Mouse (Mus musculus): ENCODE measurements around the gene Mospd3. TPM values are rescaled to one million over a fixed set of nuclear protein-coding genes. Genes with fewer than 3 reads are reported as not detected.

Mospd3 gene
- polyA plus RNA-seq (2017; shearing (Covaris generic)): 47.7 TPM

GRCm38 (mm10) chr5:137600619-137601364, at the start of gene Mospd3:
Gene Mospd3, minus strand, starts transcription at chr5:137601058.

DNA sequence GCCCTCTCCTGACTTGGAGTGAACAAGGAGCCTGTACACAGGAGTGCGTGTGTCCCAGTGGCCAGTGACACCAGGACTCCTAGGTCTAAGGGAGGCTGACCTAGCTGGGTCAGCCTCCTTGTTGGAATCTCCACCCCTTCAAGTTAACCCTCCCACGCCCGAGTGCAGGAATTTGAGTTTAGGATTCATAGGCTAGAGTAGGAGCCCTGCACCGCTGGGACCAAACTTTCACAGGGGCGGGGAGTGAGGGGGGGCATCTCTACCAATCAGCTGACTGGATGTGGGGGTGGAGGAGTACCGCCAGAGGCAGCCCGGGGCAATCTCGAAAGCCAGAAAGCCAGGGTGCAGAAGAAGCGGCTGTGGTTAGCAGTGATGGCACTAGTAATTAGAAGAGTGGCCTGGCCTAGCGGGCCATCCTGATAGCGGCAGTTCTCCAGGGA, 44.8 kb upstream of the Mospd3 start, which contains the start of gene Irs3:
TSS of gene Irs3 (minus strand) at position 63 of the 440 bp plus-strand sequence.

GRCm38 (mm10) chr5:137641054-137641453, 40.2 kb upstream of the Mospd3 start, which contains the start of gene Sap25:
Gene Sap25, plus strand, starts transcription at chr5:137641334.

DNA sequence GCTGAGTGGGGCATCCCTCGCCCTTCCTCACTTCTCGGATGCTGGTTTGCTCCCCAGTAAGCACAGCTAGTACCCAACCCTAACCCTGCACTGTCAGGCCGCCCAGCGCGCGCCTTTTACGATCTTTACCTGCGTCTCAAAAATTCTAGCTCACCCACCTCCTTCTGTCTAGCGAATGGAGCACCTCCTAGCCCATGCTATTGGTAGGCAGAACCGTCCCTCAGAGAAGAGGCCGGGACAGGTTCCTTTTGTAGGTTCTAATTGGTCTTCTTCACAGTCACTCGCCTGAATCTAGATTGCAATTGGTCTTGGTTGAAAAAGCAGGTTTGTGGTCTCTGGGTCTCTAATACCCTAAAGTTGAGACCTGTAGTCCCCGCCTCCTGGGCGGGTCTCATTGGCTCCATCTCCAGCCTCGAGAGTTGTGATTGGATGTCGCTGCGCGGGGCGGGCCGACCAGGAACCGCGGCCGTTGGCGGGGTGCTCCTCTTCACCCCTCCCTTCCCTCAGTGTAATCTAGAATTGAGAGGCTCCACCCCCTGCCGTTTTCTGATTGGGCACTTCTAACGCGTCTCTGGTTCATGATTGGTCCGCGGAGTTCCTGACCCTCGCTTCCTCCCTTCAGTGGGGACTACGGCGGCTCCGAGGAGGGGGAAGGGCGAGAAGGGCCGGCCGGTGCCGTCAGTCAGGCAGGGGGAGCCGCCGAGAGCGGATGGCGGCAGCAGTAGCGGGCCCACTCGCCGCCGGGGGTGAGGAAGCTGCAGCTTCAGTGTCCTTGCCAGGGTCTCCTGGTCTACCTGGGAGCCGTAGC, 27.8 kb upstream of the Mospd3 start, which contains the start of the genes Fbxo24, Lrch4 and Gm20605:
TSS of gene Fbxo24 (minus strand) at position 505 of the 808 bp plus-strand sequence.
TSS of gene Lrch4 (plus strand) at position 624 of the 808 bp plus-strand sequence.
TSS of gene Gm20605 (plus strand) at position 678 of the 808 bp plus-strand sequence.

DNA sequence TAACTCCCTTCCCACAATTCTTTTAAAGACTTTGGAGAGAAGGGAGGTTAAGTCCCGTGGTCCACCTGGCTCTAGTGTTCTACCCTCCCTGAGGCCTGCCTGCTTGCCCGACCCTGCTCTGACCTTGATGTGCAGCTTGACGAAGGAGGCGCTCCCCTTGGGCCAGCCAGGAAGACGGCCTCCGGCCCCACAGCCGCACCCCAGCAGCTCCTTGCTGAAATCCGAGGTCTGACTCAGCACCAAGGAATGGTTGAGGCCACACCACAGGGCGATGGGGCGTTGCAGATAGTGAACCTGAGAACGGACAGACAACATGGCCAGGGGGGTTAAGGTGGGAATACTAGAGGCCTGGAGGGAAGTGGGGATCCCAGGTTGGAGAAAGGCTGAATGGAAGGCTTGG, 12.7 kb upstream of the Mospd3 start, which contains the start of gene Pcolce:
TSS of gene Pcolce (minus strand) at position 235 of the 400 bp plus-strand sequence.

DNA sequence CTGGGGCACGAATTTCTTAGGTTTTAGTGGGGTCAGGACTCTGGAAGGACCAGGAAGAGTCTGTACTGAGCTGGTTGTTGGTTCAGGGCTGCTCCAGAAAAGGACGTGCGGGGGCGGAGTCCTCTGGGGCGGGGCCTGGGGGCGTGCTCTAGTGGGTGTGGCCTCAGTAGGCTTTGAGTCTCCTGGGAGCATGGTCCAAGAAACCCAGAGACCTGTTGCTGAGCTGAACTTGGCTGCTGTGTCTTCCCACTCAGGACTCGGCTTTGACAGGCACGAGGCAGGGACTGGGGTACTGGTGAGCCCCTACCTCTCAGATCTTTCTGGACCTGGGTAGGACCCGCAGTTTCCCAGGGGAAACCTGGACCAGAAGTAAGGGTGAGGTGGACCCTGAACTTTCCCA, 31.2 kb downstream of the Mospd3 start, which contains the start of gene Tfr2:
TSS of gene Tfr2 (plus strand) at position 176 of the 400 bp plus-strand sequence.

GRCm38 (mm10) chr5:137553411-137553837, 47.4 kb downstream of the Mospd3 start, which contains the start of gene Actl6b:
Gene Actl6b, plus strand, starts transcription at chr5:137553517.

Other genes with a start within 250 kb of the Mospd3 start
- gene Zan, start 124.0 kb downstream of the Mospd3 start, polyA plus RNA-seq (2017; shearing (Covaris generic)): 0.09 TPM
- 23.4 TPM for gene Pop7, start 98.5 kb downstream of the Mospd3 start, polyA plus RNA-seq (2017; shearing (Covaris generic))
- 20.3 TPM for gene Gigyf1, start 82.5 kb downstream of the Mospd3 start, polyA plus RNA-seq (2017; shearing (Covaris generic))
- not detected for gene Epo, start 67.8 kb downstream of the Mospd3 start, polyA plus RNA-seq (2017; shearing (Covaris generic))
- gene Gnb2, start 67.5 kb downstream of the Mospd3 start, polyA plus RNA-seq (2017; shearing (Covaris generic)): 247 TPM
- gene Actl6b, start 47.5 kb downstream of the Mospd3 start, polyA plus RNA-seq (2017; shearing (Covaris generic)): not detected
- gene Tfr2, start 31.2 kb downstream of the Mospd3 start, polyA plus RNA-seq (2017; shearing (Covaris generic)): not detected
- 0.59 TPM for gene Pcolce, start 12.7 kb upstream of the Mospd3 start, polyA plus RNA-seq (2017; shearing (Covaris generic))
- not detected for gene Fbxo24, start 27.9 kb upstream of the Mospd3 start, polyA plus RNA-seq (2017; shearing (Covaris generic))
- gene Lrch4, start 28.1 kb upstream of the Mospd3 start, polyA plus RNA-seq (2017; shearing (Covaris generic)): 214 TPM
- gene Gm20605, start 28.1 kb upstream of the Mospd3 start, polyA plus RNA-seq (2017; shearing (Covaris generic)): 36.7 TPM
- 60.5 TPM for gene Sap25, start 40.3 kb upstream of the Mospd3 start, polyA plus RNA-seq (2017; shearing (Covaris generic))
- not detected for gene Irs3, start 44.7 kb upstream of the Mospd3 start, polyA plus RNA-seq (2017; shearing (Covaris generic))
- 16.2 TPM for gene Agfg2, start 83.7 kb upstream of the Mospd3 start, polyA plus RNA-seq (2017; shearing (Covaris generic))
- gene Nyap1, start 140.5 kb upstream of the Mospd3 start, polyA plus RNA-seq (2017; shearing (Covaris generic)): 0.52 TPM
- gene Tsc22d4, start 144.7 kb upstream of the Mospd3 start, polyA plus RNA-seq (2017; shearing (Covaris generic)): 156 TPM
- 51.7 TPM for gene Ppp1r35, start 177.8 kb upstream of the Mospd3 start, polyA plus RNA-seq (2017; shearing (Covaris generic))
- 69.2 TPM for gene Mepce, start 186.6 kb upstream of the Mospd3 start, polyA plus RNA-seq (2017; shearing (Covaris generic))
- gene Zcwpw1, start 186.7 kb upstream of the Mospd3 start, polyA plus RNA-seq (2017; shearing (Covaris generic)): 11.0 TPM
- 0.32 TPM for gene Pilra, start 235.2 kb upstream of the Mospd3 start, polyA plus RNA-seq (2017; shearing (Covaris generic))

All from effector memory CD4-positive, alpha-beta T cell, adult 5 months (primary cell).